Mouse (Mus musculus) spleen, adult 2 months (tissue): ENCODE measurements around the gene Stbd1.

Experiments used
- CTCF ChIP-seq: fragments of 200-500 bp; IDR thresholded peaks from 2 replicates; pipeline ENCODE4 v1.5.1; 2011; ENCODE audit warnings: mild to moderate bottlenecking, inconsistent platforms; ENCODE audit not compliant: insufficient read depth, insufficient read length, insufficient replicate concordance; ENCODE audit errors: extremely low read depth
- POLR2A ChIP-seq: fragments of 200-500 bp; IDR thresholded peaks from 2 replicates; pipeline ENCODE4 v1.6.1; 2011; ENCODE audit warnings: low read depth, low read length, inconsistent platforms

- no peak for TF ChIP-seq CTCF
- no peak for TF ChIP-seq POLR2A
Measured at GRCm38 (mm10) chr5:92596865-92597264, 6.0 kb upstream of the Stbd1 start.
